Mouse (Mus musculus) CH12.LX (cell line): ENCODE measurements around the gene Lbx2. TPM values are rescaled to one million over a fixed set of nuclear protein-coding genes. Genes with fewer than 3 reads are reported as not detected.

Source experiments
- DNase-seq: peaks from one replicate; pipeline ENCODE4 v3.0.0-alpha.2; 2013; ENCODE audit errors: extremely low read depth
- H3K27ac ChIP-seq: 2 replicates; pipeline ENCODE4 v1.5.1; 2012; ENCODE audit warnings: low read depth, mild to moderate bottlenecking, control low read depth, moderate library complexity; ENCODE audit not compliant: insufficient read depth
- H3K27me3 ChIP-seq: replicated peaks from 2 replicates; pipeline ENCODE3; 2012; ENCODE audit warnings: inconsistent platforms
- H3K36me3 ChIP-seq, 2 experiments: replicated peaks in 1 of 2; 2 replicates each; pipeline versions ENCODE3 to v1.6.1; 2012; ENCODE audit warnings: inconsistent platforms in 1 of 2, low read length in 1 of 2, mild to moderate bottlenecking in 1 of 2, mixed read lengths in 1 of 2, moderate library complexity in 1 of 2; ENCODE audit not compliant: control insufficient read depth in 1 of 2, insufficient read depth in 1 of 2
- H3K4me1 ChIP-seq, 2 experiments: 2 replicates each; pipeline ENCODE4 v1.6.1; 2012; ENCODE audit warnings: inconsistent platforms in 1 of 2, moderate library complexity in 1 of 2; ENCODE audit not compliant: insufficient read depth in 2 of 2, control insufficient read depth in 1 of 2
- H3K4me2 ChIP-seq: 2 replicates; pipeline ENCODE4 v1.6.1; 2012; ENCODE audit warnings: low read depth, mild to moderate bottlenecking, control low read depth; ENCODE audit not compliant: poor library complexity, insufficient read depth, severe bottlenecking
- H3K4me3 ChIP-seq, 3 experiments: fragments of 150-350 bp in 1 of 3; sonication (generic) in 1 of 3; replicated peaks in 1 of 3; 2 replicates each; pipeline versions ENCODE3 to v1.5.1; 2011 to 2012; ENCODE audit warnings: low read depth in 2 of 3, low read length in 2 of 3, mild to moderate bottlenecking in 2 of 3, moderate library complexity in 2 of 3, control low read depth in 1 of 3, improper control_type of control experiment in 1 of 3, inconsistent platforms in 1 of 3, mixed read lengths in 1 of 3; ENCODE audit not compliant: poor library complexity in 1 of 3
- H3K79me2 ChIP-seq: replicated peaks from 2 replicates; pipeline ENCODE4 v1.6.1; 2012; ENCODE audit warnings: mild to moderate bottlenecking, moderate library complexity; ENCODE audit not compliant: control insufficient read depth, poor library complexity, insufficient read depth, severe bottlenecking; ENCODE audit errors: extremely low read depth
- H3K9ac ChIP-seq: 2 replicates; pipeline ENCODE4 v1.6.1; 2012; ENCODE audit warnings: low read depth, mild to moderate bottlenecking, control low read depth, moderate library complexity; ENCODE audit not compliant: insufficient read depth
- H3K9me3 ChIP-seq: replicated peaks from 2 replicates; pipeline ENCODE3; 2012; ENCODE audit warnings: low read length, inconsistent platforms, mixed read lengths
- BHLHE40 ChIP-seq: IDR thresholded peaks from 2 replicates; pipeline ENCODE4 v1.6.1; 2011; ENCODE audit warnings: mild to moderate bottlenecking, low read depth, low read length, improper control_type of control experiment
- CHD1 ChIP-seq: IDR thresholded peaks from 2 replicates; pipeline ENCODE4 v1.6.1; 2012; ENCODE audit warnings: low read depth, low read length, improper control_type of control experiment, inconsistent platforms
- CTCF ChIP-seq, 2 experiments: IDR thresholded peaks in 1 of 2; conservative IDR thresholded peaks in 1 of 2; 2 replicates each; pipeline ENCODE4 v1.5.1; 2011 to 2012; ENCODE audit warnings: low read depth in 2 of 2, low read length in 2 of 2, improper control_type of control experiment in 1 of 2, inconsistent platforms in 1 of 2, mild to moderate bottlenecking in 1 of 2, moderate library complexity in 1 of 2
- E2F4 ChIP-seq: IDR thresholded peaks from 2 replicates; pipeline ENCODE4 v1.6.1; 2011; ENCODE audit warnings: low read depth, low read length, improper control_type of control experiment; ENCODE audit not compliant: insufficient replicate concordance
- GABPA ChIP-seq: IDR thresholded peaks from 2 replicates; pipeline ENCODE4 v1.6.1; 2012; ENCODE audit warnings: low read depth, low read length, improper control_type of control experiment, inconsistent platforms; ENCODE audit not compliant: insufficient replicate concordance
- HCFC1 ChIP-seq: IDR thresholded peaks from 2 replicates; pipeline ENCODE4 v1.6.1; 2012; ENCODE audit warnings: low read depth, mild to moderate bottlenecking, inconsistent platforms, low read length, improper control_type of control experiment
- IRF4 ChIP-seq: IDR thresholded peaks from 2 replicates; pipeline ENCODE4 v1.6.1; 2014; ENCODE audit warnings: low read depth, mild to moderate bottlenecking, inconsistent platforms, low read length, improper control_type of control experiment
- JUND ChIP-seq: conservative IDR thresholded peaks from 2 replicates; pipeline ENCODE4 v1.6.1; 2011; ENCODE audit warnings: low read depth, low read length, improper control_type of control experiment
- KAT2A ChIP-seq: IDR thresholded peaks from 2 replicates; pipeline ENCODE4 v1.6.1; 2012; ENCODE audit warnings: low read length, improper control_type of control experiment, inconsistent platforms; ENCODE audit not compliant: insufficient replicate concordance
- MAFK ChIP-seq: IDR thresholded peaks from 2 replicates; pipeline ENCODE4 v1.6.1; 2011; ENCODE audit warnings: low read length, improper control_type of control experiment; ENCODE audit not compliant: insufficient replicate concordance
- MAX ChIP-seq: IDR thresholded peaks from 2 replicates; pipeline ENCODE4 v1.6.1; 2011; ENCODE audit warnings: low read length, improper control_type of control experiment
- MEF2A ChIP-seq: IDR thresholded peaks from 2 replicates; pipeline ENCODE4 v1.6.1; 2014; ENCODE audit warnings: low read depth, mild to moderate bottlenecking, inconsistent platforms, low read length, improper control_type of control experiment, borderline replicate concordance
- MXI1 ChIP-seq: IDR thresholded peaks from 2 replicates; pipeline ENCODE4 v1.6.1; 2011; ENCODE audit warnings: mild to moderate bottlenecking, low read depth, low read length, improper control_type of control experiment
- NELFE ChIP-seq: IDR thresholded peaks from 2 replicates; pipeline ENCODE4 v1.6.1; 2011; ENCODE audit warnings: low read depth, low read length, improper control_type of control experiment
- PAX5 ChIP-seq: IDR thresholded peaks from 2 replicates; pipeline ENCODE4 v1.6.1; 2012; ENCODE audit warnings: low read length, inconsistent platforms, mixed read lengths
- POLR2A ChIP-seq: IDR thresholded peaks from 2 replicates; pipeline ENCODE4 v1.6.1; 2011; ENCODE audit warnings: low read depth, mild to moderate bottlenecking, improper control_type of control experiment, low read length
- POLR2AphosphoS2 ChIP-seq: IDR thresholded peaks from 2 replicates; pipeline ENCODE4 v1.6.1; 2011; ENCODE audit warnings: low read depth, low read length, improper control_type of control experiment
- RAD21 ChIP-seq: IDR thresholded peaks from 2 replicates; pipeline ENCODE4 v1.6.1; 2011; ENCODE audit warnings: low read depth, mild to moderate bottlenecking, low read length, improper control_type of control experiment, moderate library complexity
- SIN3A ChIP-seq: IDR thresholded peaks from 2 replicates; pipeline ENCODE4 v1.6.1; 2012; ENCODE audit warnings: low read length, improper control_type of control experiment, inconsistent platforms
- SMC3 ChIP-seq: IDR thresholded peaks from 2 replicates; pipeline ENCODE4 v1.6.1; 2011; ENCODE audit warnings: low read depth, low read length, improper control_type of control experiment
- TBP ChIP-seq: conservative IDR thresholded peaks from 2 replicates; pipeline ENCODE4 v1.6.1; 2011; ENCODE audit warnings: low read depth, low read length, improper control_type of control experiment
- TCF12 ChIP-seq: IDR thresholded peaks from 2 replicates; pipeline ENCODE4 v1.6.1; 2014; ENCODE audit warnings: low read depth, mild to moderate bottlenecking, inconsistent platforms, low read length, improper control_type of control experiment
- UBTF ChIP-seq: IDR thresholded peaks from 2 replicates; pipeline ENCODE4 v1.6.1; 2012; ENCODE audit warnings: low read depth, mild to moderate bottlenecking, inconsistent platforms, low read length, improper control_type of control experiment, moderate library complexity
- USF2 ChIP-seq: conservative IDR thresholded peaks from 2 replicates; pipeline ENCODE4 v1.6.1; 2011; ENCODE audit warnings: low read depth, low read length, improper control_type of control experiment
- ZC3H11A ChIP-seq: IDR thresholded peaks from 2 replicates; pipeline ENCODE4 v1.6.1; 2012; ENCODE audit warnings: low read depth, mild to moderate bottlenecking, inconsistent platforms, low read length, improper control_type of control experiment
- ZKSCAN1 ChIP-seq: IDR thresholded peaks from 2 replicates; pipeline ENCODE4 v1.6.1; 2012; ENCODE audit warnings: low read depth, inconsistent platforms, low read length, improper control_type of control experiment, borderline replicate concordance
- ZMIZ1 ChIP-seq: IDR thresholded peaks from 2 replicates; pipeline ENCODE4 v1.6.1; 2012; ENCODE audit warnings: low read depth, mild to moderate bottlenecking, inconsistent platforms, low read length, improper control_type of control experiment
- dilution Hi-C: fragments of 300-500 bp; cut with MboI; formaldehyde crosslinking; loops from 2 replicates; pipeline ENCODE4 v1.14.3; 2020; ENCODE audit warnings: low sequenced_read_pairs; ENCODE audit not compliant: extremely low pct_unique_long_range_greater_than_20kb, extremely low pct_ligation_motif_present
- in situ Hi-C: fragments of 300-500 bp; cut with MboI; formaldehyde crosslinking; loops from 3 replicates; pipeline ENCODE4 v1.14.3; 2019; ENCODE audit warnings: low sequenced_read_pairs, low pct_ligation_motif_present, low pct_unique_long_range_greater_than_20kb, mixed read lengths
- polyA plus RNA-seq: library from polyadenylated mRNA; unstranded; fragments of >175 nt; gene quantifications from 2 replicates; pipeline ENCODE4 v1.2.1, GENCODE M21; 2012; ENCODE audit warnings: low read depth; ENCODE audit not compliant: insufficient read length
- total RNA-seq, 2 experiments: library from RNA; depleted of rRNA; stranded (reverse); fragments of 300-350 nt in 1 of 2; fragments of >200 nt in 1 of 2; gene quantifications; 2 replicates each; pipeline ENCODE4 v1.2.3; 2012 to 2014

Gene Lbx2
- total and polyA plus RNA-seq, 3 experiments = 1.2 TPM; not detected in 2

DNA sequence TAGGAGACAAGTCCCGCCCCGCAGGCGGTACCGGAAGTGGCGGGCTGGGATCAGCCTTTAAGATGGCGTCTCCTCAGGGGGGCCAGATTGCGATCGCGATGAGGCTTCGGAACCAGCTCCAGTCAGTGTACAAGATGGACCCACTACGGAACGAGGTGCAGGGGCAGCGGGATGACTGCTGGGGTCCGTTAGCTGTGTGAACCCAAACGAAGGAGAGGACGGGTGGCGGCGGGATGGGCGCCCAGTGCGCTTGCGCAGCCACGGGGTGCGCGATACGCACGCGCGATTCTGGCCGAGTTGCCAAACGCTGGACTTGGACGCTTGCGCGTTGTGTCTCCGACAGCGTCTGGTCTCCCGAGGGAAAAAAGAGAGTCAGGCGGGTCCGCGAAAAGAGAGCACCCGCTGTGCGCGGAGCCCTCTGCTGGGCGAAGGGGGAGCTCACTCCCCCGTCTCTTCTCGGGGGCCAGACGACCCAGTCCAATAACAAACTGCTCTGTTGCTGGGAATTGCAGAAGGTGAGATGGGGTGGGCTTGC, 7.8 kb upstream of the Lbx2 start (continued):
- no peak for TF ChIP-seq POLR2AphosphoS2
- peak; percentile 84 for TF ChIP-seq SMC3
- no peak for TF ChIP-seq MEF2A
- no peak for TF ChIP-seq MAFK
- no peak for TF ChIP-seq PAX5
- no peak for TF ChIP-seq ZC3H11A
- peak; percentile 26 for TF ChIP-seq TCF12
- TF ChIP-seq NELFE = peak; percentile 76
- no peak; the same call in 1 of the 2 replicates for TF ChIP-seq E2F4
- 0 out of 2 replicates have a peak, but pooled peaks have one; percentile 42 for TF ChIP-seq KAT2A
- TF ChIP-seq ZKSCAN1 = no peak
- TF ChIP-seq ZMIZ1 = no peak
- peak; percentile 55 for TF ChIP-seq RAD21
- peak in 1 of 2 experiments; percentile 82; a peak in 2 of 4 replicates for TF ChIP-seq CTCF (conservative IDR thresholded peaks at IDR 0.05 in 1 of 2, IDR thresholded peaks at IDR 0.05 in 1 of 2; ENCODE audit: low read depth in 2 of 2, low read length in 2 of 2)
- TF ChIP-seq BHLHE40 = no peak
- TF ChIP-seq MXI1 = no peak; the same call in 1 of the 2 replicates
- peak; percentile 13 for TF ChIP-seq SIN3A
- TF ChIP-seq TBP = no peak
- 0 out of 2 replicates have a peak, but pooled peaks have one; percentile 17 for TF ChIP-seq MAX

DNA sequence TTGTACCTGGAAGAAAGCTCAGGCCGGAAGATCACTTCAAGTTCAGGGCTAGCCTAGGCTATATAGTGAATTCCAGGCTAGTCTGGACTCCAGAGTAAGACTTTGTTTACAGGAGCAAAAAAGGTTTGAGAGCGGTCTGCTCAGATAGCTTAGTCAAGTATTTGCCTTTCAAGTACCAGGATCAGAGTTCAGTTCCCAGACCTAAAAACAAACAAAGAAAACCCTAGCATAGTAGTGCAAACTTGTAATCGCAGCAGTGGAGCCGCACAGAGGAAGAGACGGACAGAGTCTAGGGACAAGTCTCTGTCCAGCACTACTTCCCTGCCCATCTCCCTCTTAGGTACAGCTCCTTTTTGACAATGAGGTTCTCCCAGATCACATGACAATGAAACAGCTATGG, 6.0 kb upstream of the Lbx2 start:
- no peak overlapping the region for H3K27ac ChIP-seq
- TF ChIP-seq MXI1 (no peak), ZKSCAN1 (no peak), TCF12 (no peak), SIN3A (no peak), NELFE (no peak), CTCF (conservative IDR thresholded peaks at IDR 0.05 in 1 of 2, IDR thresholded peaks at IDR 0.05 in 1 of 2; ENCODE audit: low read depth in 2 of 2, low read length in 2 of 2) (no peak), HCFC1 (no peak), GABPA (no peak), RAD21 (no peak), USF2 (no peak), CHD1 (no peak), JUND (no peak), ZMIZ1 (no peak), UBTF (no peak), KAT2A (no peak), POLR2A (no peak), IRF4 (no peak)
- dilution Hi-C loops = no loop called here

More for the DNA sequence above, 6.0 kb upstream of the Lbx2 start:
- Histone ChIP-seq H3K79me2 (no peaks in the 10 kb centered on the region), H3K9ac (no peak overlapping the region), H3K36me3 (peaks cover 11 to 35% of the 10 kb centered on the region in 2 experiments), H3K27me3 (peaks cover 3% of the 10 kb centered on the region), H3K9me3 (no peaks in the 10 kb centered on the region), H3K4me1 (peaks cover 7 to 28% of the 10 kb centered on the region in 2 experiments; a peak in 3 of 4 replicates), H3K4me2 (no peak overlapping the region), H3K4me3 (no peak overlapping the region)
- no peak for DNase-seq
- in situ Hi-C loops = no loop called here
